Mouse (Mus musculus): ENCODE results near the gene Klhl7.
A peak's percentile ranks its signal among the peaks of the same experiment; 100 is the strongest.

Klhl7 gene

GRCm38 (mm10) chr5:24100106-24100809 lies at the start of gene Klhl7:
Klhl7 (plus strand) TSS chr5:24100605.
- peak; percentile 95 for DNase-seq (ENCODE audit: low read depth, low spot score)

GRCm38 (mm10) chr5:24051755-24052675 lies 48.4 kb upstream of the Klhl7 start:
- DNase-seq (ENCODE audit: low read depth, low spot score), result no peak

GRCm38 (mm10) chr5:24053245-24054190 lies 46.9 kb upstream of the Klhl7 start:
- DNase-seq (ENCODE audit: low read depth, low spot score), result no peak

GRCm38 (mm10) chr5:24054382-24054781 lies 46.0 kb upstream of the Klhl7 start:
- no peak for DNase-seq (ENCODE audit: low read depth, low spot score)

- no peak for DNase-seq (ENCODE audit: low read depth, low spot score)
These were observed 43.5 kb upstream of the Klhl7 start for GRCm38 (mm10) chr5:24056865-24057264.

- no peak for DNase-seq (ENCODE audit: low read depth, low spot score)
These were observed 42.8 kb upstream of the Klhl7 start for GRCm38 (mm10) chr5:24057592-24057991.

GRCm38 (mm10) chr5:24060949-24061348 lies 39.5 kb upstream of the Klhl7 start:
- no peak for DNase-seq (ENCODE audit: low read depth, low spot score)

GRCm38 (mm10) chr5:24063034-24063433 lies 37.4 kb upstream of the Klhl7 start:
- DNase-seq (ENCODE audit: low read depth, low spot score), result no peak

GRCm38 (mm10) chr5:24063545-24063944 lies 36.9 kb upstream of the Klhl7 start:
- no peak for DNase-seq (ENCODE audit: low read depth, low spot score)

GRCm38 (mm10) chr5:24068955-24069354 lies 31.4 kb upstream of the Klhl7 start:
- DNase-seq (ENCODE audit: low read depth, low spot score), result no peak

- DNase-seq (ENCODE audit: low read depth, low spot score), result no peak
These were observed 28.4 kb upstream of the Klhl7 start for GRCm38 (mm10) chr5:24072031-24072430.

- peak; percentile 75 for DNase-seq (ENCODE audit: low read depth, low spot score)
These were observed 23.3 kb upstream of the Klhl7 start for GRCm38 (mm10) chr5:24076986-24077718.

GRCm38 (mm10) chr5:24077739-24078306 lies 22.6 kb upstream of the Klhl7 start:
- no peak for DNase-seq (ENCODE audit: low read depth, low spot score)

- DNase-seq (ENCODE audit: low read depth, low spot score), result no peak
These were observed 21.8 kb upstream of the Klhl7 start for GRCm38 (mm10) chr5:24078420-24079179.

- no peak for DNase-seq (ENCODE audit: low read depth, low spot score)
These were observed 19.6 kb upstream of the Klhl7 start for GRCm38 (mm10) chr5:24080826-24081225.

- no peak for DNase-seq (ENCODE audit: low read depth, low spot score)
These were observed 15.6 kb upstream of the Klhl7 start for GRCm38 (mm10) chr5:24084835-24085234.

GRCm38 (mm10) chr5:24086241-24086640 lies 14.2 kb upstream of the Klhl7 start:
- DNase-seq (ENCODE audit: low read depth, low spot score), result no peak

- DNase-seq (ENCODE audit: low read depth, low spot score), result peak; percentile 46
These were observed 13.5 kb upstream of the Klhl7 start for GRCm38 (mm10) chr5:24086865-24087264.

GRCm38 (mm10) chr5:24088451-24088850 lies 12.0 kb upstream of the Klhl7 start:
- DNase-seq (ENCODE audit: low read depth, low spot score), result no peak

GRCm38 (mm10) chr5:24092496-24092895 lies 7.9 kb upstream of the Klhl7 start:
- no peak for DNase-seq (ENCODE audit: low read depth, low spot score)
